ENCODE assay signal across 14 mouse cellular contexts in the genomic region with DNA sequence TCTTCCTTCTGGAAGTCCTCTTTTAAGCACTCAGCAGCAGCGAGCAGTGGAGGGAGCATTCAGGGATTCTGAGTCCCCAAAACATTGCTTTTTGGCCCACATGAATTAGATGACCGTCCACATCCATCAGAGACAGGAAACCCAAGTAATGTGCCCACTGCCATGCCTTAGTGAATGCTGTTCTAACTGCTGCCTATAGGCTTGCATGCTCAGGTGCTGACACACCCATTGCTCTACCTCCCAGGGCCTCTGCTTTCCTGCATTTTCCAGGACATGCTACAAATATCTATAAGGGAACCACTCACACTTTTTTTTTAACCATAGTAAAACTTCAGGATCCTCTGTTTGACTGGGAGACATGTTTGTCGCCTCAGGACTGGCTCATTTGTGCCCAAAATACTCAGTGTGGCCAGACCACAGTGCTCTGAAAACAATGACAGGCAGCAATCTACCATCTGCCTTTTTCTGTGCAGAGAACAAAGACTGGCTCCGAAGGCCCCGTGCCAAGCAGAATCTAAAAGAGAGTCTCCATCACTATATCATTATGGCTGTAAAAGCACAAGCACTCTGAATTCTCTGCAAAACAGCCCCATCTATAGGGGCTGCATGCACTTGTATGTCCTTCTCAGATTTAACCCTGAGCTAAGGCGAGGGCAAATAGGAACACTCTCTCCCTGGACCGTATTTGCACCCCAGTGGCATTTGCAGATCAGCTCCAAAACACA. TPM values are rescaled to one million over a fixed set of nuclear protein-coding genes. Genes with fewer than 3 reads are reported as not detected.
DNase-seq lines count a peak whose midpoint lies in the region; ATAC-seq and TF ChIP-seq lines count a peak whose summit lies in the region.
"Had no signal": no experiment of that assay in that cellular context is flagged by ENCODE, and none has a peak within 500 bp of the region (broad histone marks: within the 10 kb centered on the region; RNA-seq: fewer than 3 reads in every experiment).

No protein-coding gene starts in this region.

- no peak overlapping the region for H3K4me2 ChIP-seq in forebrain, embryonic 15.5 days (replicated peaks)
- H3K4me2 ChIP-seq in midbrain, embryonic 14.5 days (ENCODE audit: low read length) = no peak overlapping the region
- H3K4me2 ChIP-seq: heart, embryonic 15.5 days had no signal

- DNase-seq in layer of hippocampus, adult 9-11 months = peak; percentile 33
- no peak for DNase-seq in layer of hippocampus, postnatal 36 days
- DNase-seq in brain, embryonic 14.5 days (ENCODE audit: low read depth) = peak; percentile 83
- DNase-seq in midbrain, embryonic 14.5 days = peak; percentile 46
- DNase-seq in adrenal gland, adult (ENCODE audit: inconsistent age in 2 of 2, low spot score in 1 of 2) = no peak
- no peak for DNase-seq in thymus, postnatal 0 days (ENCODE audit: low spot score)
- DNase-seq: cerebellum, adult 9-11 months; gastrocnemius, adult 2 months; kidney, adult 18-20 months; thymus, postnatal 4 days had no signal

- H3K9ac ChIP-seq in forebrain, embryonic 15.5 days (replicated peaks) = no peak overlapping the region
- no peak overlapping the region for H3K9ac ChIP-seq in midbrain, embryonic 14.5 days (replicated peaks; ENCODE audit: low read length)
- H3K9ac ChIP-seq: heart, embryonic 15.5 days; liver, embryonic 14.5 days had no signal

- TF ChIP-seq POLR2A in brain, embryonic 14.5 days (IDR thresholded peaks at IDR 0.05; ENCODE audit: borderline replicate concordance, extremely low read depth, insufficient read depth, insufficient read length, poor library complexity, severe bottlenecking) = no peak

- no peaks in the 10 kb centered on the region for H3K9me3 ChIP-seq in forebrain, embryonic 15.5 days
- H3K9me3 ChIP-seq in midbrain, embryonic 14.5 days (ENCODE audit: control insufficient read depth, low read length) = no peaks in the 10 kb centered on the region
- H3K9me3 ChIP-seq: heart, embryonic 15.5 days had no signal

- H3K36me3 ChIP-seq in forebrain, embryonic 15.5 days = no peaks in the 10 kb centered on the region
- no peaks in the 10 kb centered on the region for H3K36me3 ChIP-seq in midbrain, embryonic 14.5 days (ENCODE audit: control insufficient read depth, insufficient read depth, low read length)
- H3K36me3 ChIP-seq: heart, embryonic 15.5 days had no signal

- no peaks in the 10 kb centered on the region for H3K27me3 ChIP-seq in forebrain, embryonic 15.5 days
- no peaks in the 10 kb centered on the region for H3K27me3 ChIP-seq in midbrain, embryonic 14.5 days (ENCODE audit: control insufficient read depth, insufficient read depth, low read length)
- H3K27me3 ChIP-seq: heart, embryonic 15.5 days had no signal

- peak; percentile 95 for ATAC-seq in forebrain, embryonic 15.5 days (replicated peaks)
- peak; percentile 57; the same call in 1 of the 2 replicates for ATAC-seq in midbrain, embryonic 14.5 days (ENCODE audit: low FRiP score, low TSS enrichment)

- peak overlapping the region; percentile 56 for H3K27ac ChIP-seq in forebrain, embryonic 15.5 days (replicated peaks)
- H3K27ac ChIP-seq in midbrain, embryonic 14.5 days (replicated peaks; ENCODE audit: low read depth, low read length) = no peak overlapping the region
- H3K27ac ChIP-seq: gastrocnemius, adult 2 months; heart, embryonic 15.5 days; liver, embryonic 14.5 days had no signal

- peak; percentile 27; the same call in 1 of the 2 replicates for TF ChIP-seq CTCF in brain, embryonic 14.5 days (IDR thresholded peaks at IDR 0.05; ENCODE audit: borderline replicate concordance, extremely low read depth, insufficient read depth, insufficient read length)

- no peak overlapping the region for H3K4me3 ChIP-seq in forebrain, embryonic 15.5 days
- no peak overlapping the region for H3K4me3 ChIP-seq in midbrain, embryonic 14.5 days (replicated peaks; ENCODE audit: low read depth, low read length)
- H3K4me3 ChIP-seq: gastrocnemius, adult 2 months; heart, embryonic 15.5 days had no signal

- H3K4me1 ChIP-seq in forebrain, embryonic 15.5 days = peaks cover 13% of the 10 kb centered on the region
- 0 out of 2 replicates have a peak, but pooled peaks cover 4% of the 10 kb centered on the region for H3K4me1 ChIP-seq in midbrain, embryonic 14.5 days (ENCODE audit: control insufficient read depth, insufficient read depth, low read length)
- H3K4me1 ChIP-seq: heart, embryonic 15.5 days had no signal

- WGBS in forebrain, embryonic 15.5 days = 46% methylated on average over 7 of the region's 7 CpGs
- 56% methylated on average over 7 of the region's 7 CpGs for WGBS in midbrain, embryonic 14.5 days

RNA-seq across cellular contexts. Expression of gene Cc2d2a, which starts 40.4 kb away (rescaled TPM):
- 10 to 100 TPM; 16.7 to 18.2 TPM for total RNA-seq in layer of hippocampus, postnatal 36 days (2021)
- polyA plus RNA-seq in brain, embryonic 14.5 days (2012; rRNA removed) = 8.2 and 8.5 TPM in 2 replicates
- polyA plus RNA-seq in forebrain, embryonic 15.5 days (2015; fragmentation: Nextera tagmentation; extraction: Ambion mirVana) = 7.5 and 7.9 TPM in 2 replicates
- 5.0 and 7.7 TPM in 2 replicates for polyA plus RNA-seq in midbrain, embryonic 14.5 days (2014; fragmentation: Nextera tagmentation; extraction: Ambion mirVana)
- polyA plus RNA-seq in thymus, postnatal 0 days (2015; fragmentation: Nextera tagmentation; extraction: Ambion mirVana) = 1.4 and 1.8 TPM in 2 replicates
- total RNA-seq: monocyte, adult 5-6 weeks had no signal

Comparison
In these comparisons a context has a peak if more than half of its experiments do, and no peak if none do; other contexts are left out.
1. DNase-seq: peak in layer of hippocampus, adult 9-11 months (single experiment), brain, embryonic 14.5 days (single experiment) and midbrain, embryonic 14.5 days (single experiment); none in layer of hippocampus, postnatal 36 days (0 of 2), adrenal gland, adult (0 of 2) and thymus, postnatal 0 days (single experiment).